ENCODE assay signal across 8 mouse cellular contexts in genomic region chr16:91596397-91596778, GRCm38 (mm10). TPM values are rescaled to one million over a fixed set of nuclear protein-coding genes. Genes with fewer than 3 reads are reported as not detected.
DNase-seq lines count a peak whose midpoint lies in the region; ATAC-seq and TF ChIP-seq lines count a peak whose summit lies in the region.

No protein-coding gene starts in this region.

- no peaks in the 10 kb centered on the region for H3K79me2 ChIP-seq in myocyte (ENCODE audit: control insufficient read depth, insufficient read depth)

- H3ac ChIP-seq in myocyte (ENCODE audit: control insufficient read depth, insufficient read length) = no peak overlapping the region

- no peaks in the 10 kb centered on the region for H3K9me3 ChIP-seq in neural tube, embryonic 11.5 days (ENCODE audit: control insufficient read depth, low read length)
- H3K9me3 ChIP-seq in embryonic facial prominence, embryonic 10.5 days = no peaks in the 10 kb centered on the region
- H3K9me3 ChIP-seq in intestine, postnatal 0 days (ENCODE audit: control insufficient read depth) = no peaks in the 10 kb centered on the region

- peaks cover 4% of the 10 kb centered on the region; the same call in 1 of the 2 replicates for H3K27me3 ChIP-seq in neural tube, embryonic 11.5 days (ENCODE audit: control insufficient read depth, insufficient read depth, low read length)
- H3K27me3 ChIP-seq in embryonic facial prominence, embryonic 10.5 days (replicated peaks; ENCODE audit: low read depth, poor library complexity, severe bottlenecking) = peaks cover 39% of the 10 kb centered on the region
- H3K27me3 ChIP-seq in intestine, postnatal 0 days (replicated peaks; ENCODE audit: control insufficient read depth, insufficient read depth, low read length) = no peaks in the 10 kb centered on the region
- H3K27me3 ChIP-seq in myocyte (ENCODE audit: control insufficient read depth, insufficient read depth, insufficient read length) = peaks cover 4% of the 10 kb centered on the region

- H3K36me3 ChIP-seq in neural tube, embryonic 11.5 days (ENCODE audit: control insufficient read depth, insufficient read depth, low read length) = no peaks in the 10 kb centered on the region
- H3K36me3 ChIP-seq in embryonic facial prominence, embryonic 10.5 days (replicated peaks) = peaks cover 3% of the 10 kb centered on the region; the same call in 1 of the 2 replicates
- no peaks in the 10 kb centered on the region; the same call in 1 of the 2 replicates for H3K36me3 ChIP-seq in intestine, postnatal 0 days (ENCODE audit: control insufficient read depth, insufficient read depth)
- H3K36me3 ChIP-seq in myocyte (ENCODE audit: control insufficient read depth, insufficient read depth) = no peaks in the 10 kb centered on the region

- H3K9ac ChIP-seq in neural tube, embryonic 11.5 days (ENCODE audit: low read length) = no peak overlapping the region
- peak overlapping the region; percentile 62; the same call in 1 of the 2 replicates for H3K9ac ChIP-seq in intestine, postnatal 0 days (ENCODE audit: low read depth, low read length)

- WGBS in neural tube, embryonic 11.5 days = 22% methylated on average over 9 of the region's 9 CpGs
- WGBS in embryonic facial prominence, embryonic 10.5 days = 23% methylated on average over 9 of the region's 9 CpGs
- WGBS in intestine, postnatal 0 days = 10% methylated on average over 9 of the region's 9 CpGs

- H3K4me1 ChIP-seq in neural tube, embryonic 11.5 days (ENCODE audit: control insufficient read depth, insufficient read depth, low read length) = peaks cover 11% of the 10 kb centered on the region; the same call in 1 of the 2 replicates
- H3K4me1 ChIP-seq in embryonic facial prominence, embryonic 10.5 days = peaks cover 23% of the 10 kb centered on the region
- peaks cover 5% of the 10 kb centered on the region for H3K4me1 ChIP-seq in intestine, postnatal 0 days (replicated peaks; ENCODE audit: control insufficient read depth, insufficient read depth, low read length)

- H3K27ac ChIP-seq in neural tube, embryonic 11.5 days (ENCODE audit: low read depth, low read length) = no peak overlapping the region
- no peak overlapping the region for H3K27ac ChIP-seq in embryonic facial prominence, embryonic 10.5 days (replicated peaks)
- H3K27ac ChIP-seq in intestine, postnatal 0 days (ENCODE audit: low read depth, low read length) = no peak overlapping the region

- peak overlapping the region; percentile 89 for H3K4me2 ChIP-seq in neural tube, embryonic 11.5 days (ENCODE audit: low read depth)
- peak overlapping the region; percentile 89 for H3K4me2 ChIP-seq in intestine, postnatal 0 days (replicated peaks; ENCODE audit: low read depth)
- peak overlapping the region; percentile 90 for H3K4me2 ChIP-seq in myocyte (ENCODE audit: low read depth)

- intact Hi-C loops in gastrocnemius, postnatal 36 days (cut with DNase I) = loop anchor here (5.0 kb wide), 1 partner anchor 51 kb away; the partner anchor contains the start of genes Gart and Son

- no peak for ATAC-seq in neural tube, embryonic 11.5 days (ENCODE audit: insufficient read depth, low FRiP score, low TSS enrichment)
- ATAC-seq in intestine, postnatal 0 days = no peak

- no peak for TF ChIP-seq CTCF in intestine, postnatal 0 days (IDR thresholded peaks at IDR 0.05; ENCODE audit: low read depth)

- TF ChIP-seq POLR2A in myocyte (IDR thresholded peaks at IDR 0.05; ENCODE audit: insufficient read length, low read depth) = no peak

- peak overlapping the region; percentile 80 for H3K4me3 ChIP-seq in neural tube, embryonic 11.5 days (ENCODE audit: low read depth, low read length)
- H3K4me3 ChIP-seq in embryonic facial prominence, embryonic 10.5 days = peak overlapping the region; percentile 88
- H3K4me3 ChIP-seq in intestine, postnatal 0 days (ENCODE audit: low read depth, low read length) = peak overlapping the region; percentile 68
- H3K4me3 ChIP-seq in myocyte = peak overlapping the region; percentile 31

- no peak for DNase-seq in neural tube, embryonic 11.5 days (ENCODE audit: low spot score)
- DNase-seq in neural tube, embryonic 10.5 days (ENCODE audit: extremely low spot score, low spot score) = no peak
- DNase-seq in embryonic facial prominence, embryonic 10.5 days (ENCODE audit: low spot score) = no peak
- no peak for DNase-seq in layer of hippocampus, postnatal 36 days
- DNase-seq in retina, postnatal 1 day = no peak
- no peak for DNase-seq in gastrocnemius, postnatal 36 days

TF ChIP-seq in myocyte, 11 proteins besides CTCF, POLR2A, EP300 and RAD21:
- TF ChIP-seq MYOG (IDR thresholded peaks at IDR 0.05; ENCODE audit: control insufficient read depth in 1 of 3, insufficient read depth in 1 of 3, insufficient read length in 2 of 3, low read depth in 2 of 3) (no peak), TCF12 (IDR thresholded peaks at IDR 0.05; ENCODE audit: insufficient read depth, poor library complexity, severe bottlenecking) (no peak), REST (IDR thresholded peaks at IDR 0.05; ENCODE audit: insufficient read depth, insufficient read length) (no peak), TCF3 (IDR thresholded peaks at IDR 0.05; ENCODE audit: insufficient read length, low read depth) (no peak), MYOD1 (IDR thresholded peaks at IDR 0.05; ENCODE audit: control insufficient read depth in 1 of 3, insufficient read length in 2 of 3, low read depth in 2 of 3) (no peak), MAX (IDR thresholded peaks at IDR 0.05; ENCODE audit: low read depth) (no peak), POLR2AphosphoS2 (IDR thresholded peaks at IDR 0.05; ENCODE audit: insufficient read length, low read depth) (no peak), SRF (IDR thresholded peaks at IDR 0.05; ENCODE audit: control insufficient read depth, insufficient read length, low read depth) (no peak), CEBPB (IDR thresholded peaks at IDR 0.05; ENCODE audit: insufficient read depth, poor library complexity, severe bottlenecking) (no peak), USF1 (IDR thresholded peaks at IDR 0.05; ENCODE audit: low read depth) (no peak), E2F4 (IDR thresholded peaks at IDR 0.05; ENCODE audit: insufficient read depth) (no peak)
TF ChIP-seq in myocyte: peak in this region for 0.

RNA-seq across cellular contexts. Expression of gene Tmem50b, which starts 1.2 kb away (rescaled TPM):
- polyA plus RNA-seq in neural tube, embryonic 11.5 days (2014; fragmentation: Nextera tagmentation; extraction: Ambion mirVana) = 51.9 and 57.4 TPM in 2 replicates
- 25.6 and 28.5 TPM in 2 replicates for polyA plus RNA-seq in embryonic facial prominence, embryonic 10.5 days (2016; fragmentation: Nextera tagmentation; extraction: Ambion mirVana)
- 24.9 and 28.0 TPM in 2 replicates for polyA plus RNA-seq in intestine, postnatal 0 days (2015; fragmentation: Nextera tagmentation; extraction: Ambion mirVana)
- 11.4 TPM for polyA plus RNA-seq in myocyte (2012; fragmentation: generic; extraction: Trizol)
- total RNA-seq in layer of hippocampus, postnatal 36 days (2021) = 100 to 1,000 TPM; 115 to 124 TPM
- total RNA-seq in gastrocnemius, postnatal 36 days (2021) = 10 to 100 TPM; 13.7 to 16.4 TPM

RNA-seq across cellular contexts. Expression of gene Dnajc28, which starts 22.4 kb away (rescaled TPM):
- polyA plus RNA-seq in neural tube, embryonic 11.5 days (2014; fragmentation: Nextera tagmentation; extraction: Ambion mirVana) = 4.8 and 5.0 TPM in 2 replicates
- polyA plus RNA-seq in embryonic facial prominence, embryonic 10.5 days (2016; fragmentation: Nextera tagmentation; extraction: Ambion mirVana) = 4.2 and 4.6 TPM in 2 replicates
- 1.0 and 1.5 TPM in 2 replicates for polyA plus RNA-seq in intestine, postnatal 0 days (2015; fragmentation: Nextera tagmentation; extraction: Ambion mirVana)
- polyA plus RNA-seq in myocyte (2012; fragmentation: generic; extraction: Trizol) = 0.80 TPM
- 10 to 100 TPM; 10.3 to 10.8 TPM for total RNA-seq in layer of hippocampus, postnatal 36 days (2021)
- 10 to 100 TPM; 12.7 to 15.6 TPM for total RNA-seq in gastrocnemius, postnatal 36 days (2021)

RNA-seq across cellular contexts. Expression of gene Ifngr2, which starts 49.5 kb away (rescaled TPM):
- 35.8 and 40.8 TPM in 2 replicates for polyA plus RNA-seq in neural tube, embryonic 11.5 days (2014; fragmentation: Nextera tagmentation; extraction: Ambion mirVana)
- polyA plus RNA-seq in embryonic facial prominence, embryonic 10.5 days (2016; fragmentation: Nextera tagmentation; extraction: Ambion mirVana) = 29.9 and 32.7 TPM in 2 replicates
- polyA plus RNA-seq in intestine, postnatal 0 days (2015; fragmentation: Nextera tagmentation; extraction: Ambion mirVana) = 138 and 146 TPM in 2 replicates
- polyA plus RNA-seq in myocyte (2012; fragmentation: generic; extraction: Trizol) = 18.7 TPM
- total RNA-seq in layer of hippocampus, postnatal 36 days (2021) = 10 to 100 TPM; 52.4 to 57.2 TPM
- total RNA-seq in gastrocnemius, postnatal 36 days (2021) = 10 to 100 TPM; 58.2 to 63.2 TPM

RNA-seq across cellular contexts. Expression of gene Gart, which starts 50.4 kb away (rescaled TPM):
- polyA plus RNA-seq in neural tube, embryonic 11.5 days (2014; fragmentation: Nextera tagmentation; extraction: Ambion mirVana) = 106 and 116 TPM in 2 replicates
- polyA plus RNA-seq in embryonic facial prominence, embryonic 10.5 days (2016; fragmentation: Nextera tagmentation; extraction: Ambion mirVana) = 168 and 185 TPM in 2 replicates
- polyA plus RNA-seq in intestine, postnatal 0 days (2015; fragmentation: Nextera tagmentation; extraction: Ambion mirVana) = 19.0 and 23.8 TPM in 2 replicates
- 64.1 TPM for polyA plus RNA-seq in myocyte (2012; fragmentation: generic; extraction: Trizol)
- 10 to 100 TPM; 44.4 to 46.0 TPM for total RNA-seq in layer of hippocampus, postnatal 36 days (2021)
- 10 to 100 TPM; 48.3 to 57.9 TPM for total RNA-seq in gastrocnemius, postnatal 36 days (2021)

RNA-seq across cellular contexts. Expression of gene Son, which starts 50.9 kb away (rescaled TPM):
- polyA plus RNA-seq in neural tube, embryonic 11.5 days (2014; fragmentation: Nextera tagmentation; extraction: Ambion mirVana) = 130 and 133 TPM in 2 replicates
- 112 and 119 TPM in 2 replicates for polyA plus RNA-seq in embryonic facial prominence, embryonic 10.5 days (2016; fragmentation: Nextera tagmentation; extraction: Ambion mirVana)
- 71.1 and 83.4 TPM in 2 replicates for polyA plus RNA-seq in intestine, postnatal 0 days (2015; fragmentation: Nextera tagmentation; extraction: Ambion mirVana)
- polyA plus RNA-seq in myocyte (2012; fragmentation: generic; extraction: Trizol) = 48.7 TPM
- 100 to 1,000 TPM; 241 to 252 TPM for total RNA-seq in layer of hippocampus, postnatal 36 days (2021)
- total RNA-seq in gastrocnemius, postnatal 36 days (2021) = 100 to 1,000 TPM in 1 of 2 experiments, 10 to 100 TPM in 1; 87.4 to 101 TPM

Comparison
In these comparisons a context has a peak if more than half of its experiments do, and no peak if none do; other contexts are left out.
1. H3K4me3 ChIP-seq: peak in every context shown above with its lines; median percentile 88 in embryonic facial prominence, embryonic 10.5 days; 80 in neural tube, embryonic 11.5 days; 68 in intestine, postnatal 0 days; 31 in myocyte.